Mouse (Mus musculus): ENCODE measurements around the gene Stx4a.
"Not testable (repeated sequence)": the region's sequence is repeated elsewhere in the genome, so short reads cannot be mapped to it uniquely, and the experiment has no call there.

Gene Stx4a

GRCm38 (mm10) chr7:127824176-127824871 is at the start of gene Stx4a, which contains the start of gene Stx1b:
Gene Stx4a, plus strand, starts transcription at chr7:127824294.
Gene Stx1b, minus strand, starts transcription at chr7:127824549.
- no peak for DNase-seq

DNA sequence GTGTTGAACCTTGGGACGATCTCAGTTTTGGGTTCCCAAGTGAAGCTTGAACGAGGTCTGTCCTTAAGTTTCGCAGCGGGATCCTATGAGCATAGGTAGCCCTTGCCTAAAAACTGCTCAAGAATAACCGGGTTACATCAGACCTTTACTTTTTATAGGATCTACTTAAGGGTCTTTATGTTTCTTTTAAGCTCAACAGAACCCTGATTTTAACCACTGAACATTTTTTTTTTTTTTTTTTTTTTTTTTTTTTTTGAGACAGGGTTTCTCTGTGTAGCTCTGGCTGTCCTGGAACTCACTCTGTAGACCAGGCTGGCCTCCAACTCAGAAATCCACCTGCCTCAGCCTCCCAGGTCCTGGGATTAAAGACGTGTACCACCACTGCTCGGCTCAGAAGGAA is 48.3 kb upstream of the Stx4a start:
- DNase-seq: not testable (repeated sequence)

DNA sequence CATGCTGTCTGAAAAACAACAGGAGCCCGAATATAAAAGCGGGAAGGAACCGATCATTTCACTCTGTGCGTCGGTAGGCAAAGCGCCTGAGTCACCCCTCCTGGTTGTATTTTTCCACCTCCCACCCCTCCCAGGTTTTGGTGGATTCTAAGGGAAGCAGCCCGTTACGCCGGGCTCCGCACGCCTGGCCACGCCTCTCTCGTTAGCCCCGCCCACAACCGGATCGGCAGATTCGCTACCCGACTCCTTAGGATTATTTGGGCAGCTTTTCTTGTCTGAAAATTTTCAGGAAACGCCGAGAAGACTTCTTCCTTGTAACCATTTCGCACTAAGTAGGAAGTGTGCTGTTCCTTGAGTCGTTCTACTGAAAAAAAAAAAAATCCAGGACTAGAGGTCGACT is 47.7 kb upstream of the Stx4a start, which contains the start of gene Setd1a:
Setd1a (plus strand) TSS at position 245 of the 400 bp plus-strand sequence.
- DNase-seq: peak; percentile 89

- DNase-seq: peak; percentile 97
These were observed 47.1 kb upstream of the Stx4a start for GRCm38 (mm10) chr7:127776878-127777473.

- peak; percentile 63 for DNase-seq
These were observed 46.4 kb upstream of the Stx4a start for GRCm38 (mm10) chr7:127777474-127778266.

GRCm38 (mm10) chr7:127778350-127778749 is 45.7 kb upstream of the Stx4a start:
- DNase-seq: no peak

- DNase-seq: no peak
These were observed 38.8 kb upstream of the Stx4a start, which contains the start of gene Gm49388 for GRCm38 (mm10) chr7:127785308-127785707. Gene Gm49388, plus strand, starts transcription at chr7:127785608.

DNA sequence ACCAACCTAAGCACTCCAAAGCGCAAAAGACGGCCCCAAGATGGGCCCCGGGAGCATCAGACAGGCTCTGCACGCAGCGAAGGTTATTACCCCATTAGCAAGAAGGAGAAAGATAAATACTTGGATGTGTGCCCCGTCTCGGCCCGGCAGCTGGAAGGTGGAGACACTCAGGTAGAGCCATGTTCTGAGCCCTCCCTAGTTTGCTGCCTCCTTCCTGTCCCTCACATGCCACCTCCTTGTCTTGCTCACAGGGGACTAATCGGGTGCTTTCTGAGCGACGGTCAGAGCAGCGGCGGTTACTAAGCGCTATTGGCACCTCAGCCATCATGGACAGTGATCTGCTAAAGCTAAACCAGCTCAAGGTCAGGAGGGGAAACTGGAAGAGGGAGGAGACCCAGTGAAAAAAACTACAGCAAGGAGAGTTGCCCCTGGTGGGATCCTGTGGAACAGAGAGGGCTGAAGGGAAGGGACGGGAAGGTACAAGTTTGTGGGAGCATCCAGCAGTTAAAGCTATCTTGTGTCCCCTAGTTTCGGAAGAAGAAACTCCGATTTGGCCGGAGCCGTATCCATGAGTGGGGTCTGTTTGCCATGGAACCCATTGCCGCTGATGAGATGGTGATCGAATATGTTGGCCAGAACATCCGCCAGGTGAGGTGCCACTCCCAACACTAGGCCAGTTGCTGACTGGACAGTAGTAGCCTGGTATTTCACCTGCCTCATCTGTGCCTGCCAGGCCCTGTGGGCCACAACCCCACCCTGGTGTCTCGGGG is 26.8 kb upstream of the Stx4a start:
- DNase-seq: no peak

DNA sequence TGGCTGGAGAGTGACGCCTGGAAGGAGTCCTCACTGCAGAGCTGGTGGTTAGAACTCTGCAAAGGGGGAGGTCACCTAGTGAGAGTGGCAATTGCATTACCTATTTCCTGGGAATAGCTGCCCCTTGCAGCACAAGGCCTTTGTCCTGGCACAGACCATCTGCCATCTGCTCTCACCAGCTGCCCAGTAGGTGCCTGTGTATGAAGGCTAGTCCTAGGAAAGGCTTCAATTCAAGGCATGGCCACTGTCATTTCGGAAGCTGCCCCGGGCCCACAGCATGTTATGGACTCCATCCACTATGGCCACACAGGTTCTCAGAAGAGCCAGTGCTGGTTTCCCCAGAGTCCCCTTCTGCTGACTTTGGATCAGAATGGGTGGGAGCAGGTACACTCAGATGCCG is 25.5 kb upstream of the Stx4a start:
- DNase-seq: no peak

DNA sequence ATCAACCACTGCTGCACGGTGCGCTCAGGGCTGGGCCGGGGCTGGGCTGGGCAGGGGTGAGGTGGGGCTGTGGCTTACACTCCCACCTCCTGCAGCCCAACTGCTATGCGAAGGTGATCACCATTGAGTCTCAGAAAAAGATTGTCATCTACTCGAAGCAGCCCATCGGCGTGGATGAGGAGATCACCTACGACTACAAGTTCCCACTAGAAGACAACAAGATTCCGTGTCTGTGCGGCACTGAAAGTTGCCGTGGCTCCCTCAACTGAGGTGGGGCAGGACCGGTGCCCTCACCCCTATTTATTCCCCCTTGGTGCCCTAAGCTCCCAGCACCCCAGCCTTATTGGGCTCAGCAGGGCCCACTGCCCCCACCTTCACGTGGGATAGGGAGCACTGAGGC is 24.9 kb upstream of the Stx4a start:
- DNase-seq: no peak

DNA sequence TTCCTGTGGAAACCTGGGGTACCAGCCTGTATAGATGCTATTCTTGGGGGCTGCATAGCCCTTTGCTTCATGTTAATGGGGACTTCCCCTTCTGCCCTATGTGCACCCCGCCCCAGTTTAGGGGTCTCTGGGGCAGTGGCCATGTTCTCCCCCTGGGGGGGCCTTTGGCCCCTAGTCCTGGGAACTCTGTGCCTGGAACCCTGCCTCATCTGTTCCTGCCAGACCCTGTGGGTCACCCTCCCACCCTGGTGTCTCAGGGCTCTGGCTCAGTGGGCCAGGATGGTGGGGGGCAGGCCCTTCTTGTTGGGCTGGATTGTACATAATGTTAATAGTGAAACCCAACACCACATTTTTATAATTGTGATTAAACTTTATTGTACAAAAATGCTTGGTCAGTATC is 24.4 kb upstream of the Stx4a start:
- no peak for DNase-seq

GRCm38 (mm10) chr7:127800435-127801009 is 23.6 kb upstream of the Stx4a start, which contains the start of gene Hsd3b7:
Gene Hsd3b7, plus strand, starts transcription at chr7:127800604.
- DNase-seq: peak; percentile 80

DNA sequence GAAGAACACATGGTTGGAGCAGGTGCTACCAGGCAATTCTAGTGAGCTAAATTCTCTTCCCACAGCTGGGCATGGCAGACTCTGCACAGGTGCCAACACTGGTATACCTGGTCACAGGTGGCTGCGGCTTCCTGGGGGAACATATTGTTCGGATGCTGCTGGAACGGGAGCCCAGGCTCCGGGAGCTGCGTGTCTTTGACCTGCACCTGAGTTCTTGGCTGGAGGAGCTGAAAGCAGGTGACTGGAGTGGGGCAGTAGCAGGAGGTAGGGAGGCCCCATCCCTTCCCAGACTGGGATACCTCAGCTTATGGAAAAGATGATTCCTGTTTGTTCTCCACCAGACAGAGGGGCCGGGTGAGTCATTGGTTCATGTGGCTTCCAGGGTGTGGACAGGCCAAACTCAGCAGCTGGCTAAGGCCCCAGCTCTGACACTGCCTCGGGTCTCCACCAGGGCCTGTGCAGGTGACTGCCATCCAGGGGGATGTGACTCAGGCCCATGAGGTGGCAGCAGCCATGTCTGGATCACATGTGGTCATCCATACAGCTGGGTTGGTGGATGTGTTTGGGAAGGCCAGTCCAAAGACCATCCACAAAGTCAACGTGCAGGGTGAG is 23.0 kb upstream of the Stx4a start:
- no peak for DNase-seq

DNA sequence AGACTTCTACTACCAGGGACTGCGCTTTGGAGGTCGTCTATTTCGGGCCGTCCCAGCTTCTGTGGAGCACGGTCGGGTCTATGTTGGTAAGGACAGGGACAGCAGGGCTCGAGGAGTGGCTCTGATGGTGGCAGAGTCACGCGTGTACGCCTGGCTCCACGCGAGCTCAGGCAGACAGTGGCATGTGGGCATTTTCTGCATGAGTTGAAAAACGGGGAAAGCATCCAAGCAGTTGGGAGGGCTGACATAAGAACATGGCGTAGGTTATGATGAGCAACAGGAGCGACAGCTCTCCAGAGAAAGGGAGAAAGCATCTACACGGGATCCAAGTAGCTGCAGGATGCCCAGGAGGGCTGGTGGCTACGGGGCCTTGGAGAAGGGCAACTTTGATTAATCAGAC is 21.8 kb upstream of the Stx4a start:
- no peak for DNase-seq

- DNase-seq: no peak
These were observed 15.3 kb upstream of the Stx4a start for GRCm38 (mm10) chr7:127808821-127809220.

- no peak for DNase-seq
These were observed 14.2 kb upstream of the Stx4a start for GRCm38 (mm10) chr7:127809846-127810245.

GRCm38 (mm10) chr7:127810650-127811049 is 13.4 kb upstream of the Stx4a start:
- DNase-seq: no peak

DNA sequence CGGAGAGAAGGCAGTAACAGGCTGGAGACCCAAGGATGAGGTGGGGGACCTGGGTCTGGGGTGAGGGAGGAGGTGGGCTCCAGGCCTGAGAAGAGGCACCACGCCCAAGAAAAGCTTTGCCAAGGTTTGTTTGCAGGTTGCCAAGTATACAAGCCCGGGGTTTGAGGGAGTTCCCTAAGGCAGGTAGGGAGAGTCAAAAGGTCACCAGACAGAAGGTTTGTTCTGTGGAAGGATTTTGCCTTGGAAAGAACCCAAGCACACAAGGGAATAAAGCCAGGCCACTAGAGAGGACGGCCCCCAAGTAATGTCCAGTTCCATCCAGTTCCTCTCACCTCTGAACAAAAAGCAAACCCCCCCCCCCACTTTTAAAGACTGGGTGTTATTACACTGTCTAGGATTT is 12.9 kb upstream of the Stx4a start:
- no peak for DNase-seq

DNA sequence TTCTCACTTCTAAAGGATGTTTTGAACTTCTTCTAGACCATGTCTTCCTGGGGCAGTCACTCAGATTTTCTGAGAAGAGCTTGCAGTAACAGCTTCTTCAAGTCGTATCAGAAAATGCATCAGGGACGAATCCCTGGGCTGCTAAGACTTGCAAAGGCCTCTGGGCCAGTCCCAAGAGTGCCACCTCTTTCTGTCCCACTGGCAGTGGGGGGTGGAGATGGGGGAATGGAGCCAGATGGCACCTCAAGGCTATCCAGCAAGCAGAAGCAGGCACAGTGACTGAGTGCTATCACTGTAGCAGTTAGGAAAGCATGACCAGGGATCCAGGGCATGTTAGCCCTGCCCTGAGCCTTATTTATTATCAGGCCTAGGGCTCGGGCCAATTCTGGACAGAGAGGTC is 11.8 kb upstream of the Stx4a start:
- no peak for DNase-seq

GRCm38 (mm10) chr7:127813821-127814220 is 10.3 kb upstream of the Stx4a start:
- DNase-seq: no peak

DNA sequence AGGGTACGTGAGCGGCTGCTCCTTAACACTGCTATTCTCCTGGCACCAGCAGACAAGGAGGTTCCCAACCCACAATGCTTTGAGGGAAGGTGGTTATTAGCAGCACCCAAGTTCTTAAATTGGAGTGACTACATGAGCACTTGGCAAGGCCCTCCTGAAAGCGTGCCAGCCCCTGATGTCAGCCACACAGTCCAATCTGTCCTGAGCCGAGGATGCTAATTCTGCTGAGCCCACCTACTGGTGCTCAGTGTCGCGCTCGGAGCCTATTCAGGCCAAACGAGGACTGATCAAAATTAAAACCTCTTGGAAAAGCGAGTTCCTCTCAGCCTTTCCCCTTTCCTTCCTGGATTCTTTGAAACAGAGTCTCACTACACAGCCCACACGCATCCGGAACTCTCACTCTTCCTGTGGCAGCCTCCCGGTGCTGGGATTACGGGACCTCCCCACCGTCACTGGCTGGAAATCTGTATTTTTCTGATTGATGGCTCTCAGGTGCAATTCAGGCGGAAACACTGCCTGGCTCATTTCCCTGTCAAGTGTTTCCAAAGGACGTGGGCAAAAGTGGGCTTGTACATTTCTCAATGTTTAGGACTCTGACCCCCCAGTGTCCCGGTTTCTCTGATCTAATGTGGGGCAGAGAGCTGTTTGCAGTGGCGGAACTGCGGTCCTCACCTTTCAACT is 9.7 kb upstream of the Stx4a start:
- DNase-seq: no peak
